Mouse (Mus musculus) kidney, adult 2 months (tissue): ENCODE measurements at regions not wholly inside any gene's neighbourhood (a gene's known extent, or its start where the extent isn't known, plus 50 kb on each side); places are given as distances from the start of the nearest gene placed in this dataset.

Source experiments
- DNase-seq: peaks from one replicate; pipeline ENCODE4 v3.0.0; 2021
- H3K27ac ChIP-seq: fragments of 200-500 bp; 2 replicates; pipeline ENCODE4 v1.5.1; 2012; ENCODE audit warnings: low read depth, low read length, control low read depth, inconsistent platforms; ENCODE audit not compliant: insufficient read depth
- H3K27me3 ChIP-seq: fragments of 200-500 bp; replicated peaks from 2 replicates; pipeline ENCODE4 v1.6.1; 2012; ENCODE audit warnings: mild to moderate bottlenecking, moderate library complexity, low read length, inconsistent platforms; ENCODE audit not compliant: control insufficient read depth, insufficient read depth
- H3K36me3 ChIP-seq: fragments of 200-500 bp; 2 replicates; pipeline ENCODE4 v1.6.1; 2012; ENCODE audit warnings: mild to moderate bottlenecking, moderate library complexity, low read length, inconsistent platforms; ENCODE audit not compliant: control insufficient read depth, insufficient read depth
- H3K4me1 ChIP-seq: fragments of 200-500 bp; 2 replicates; pipeline ENCODE4 v1.6.1; 2011; ENCODE audit warnings: low read length; ENCODE audit not compliant: control insufficient read depth, insufficient read depth
- H3K4me3 ChIP-seq: fragments of 200-500 bp; 2 replicates; pipeline ENCODE4 v1.5.1; 2011; ENCODE audit warnings: mild to moderate bottlenecking, low read depth, low read length, control low read depth; ENCODE audit not compliant: insufficient read depth
- CTCF ChIP-seq: fragments of 200-500 bp; conservative IDR thresholded peaks from 2 replicates; pipeline ENCODE4 v1.5.1; 2011; ENCODE audit warnings: low read depth, mild to moderate bottlenecking, control low read depth, low read length, moderate library complexity, mixed read lengths; ENCODE audit not compliant: insufficient read depth, insufficient read length
- POLR2A ChIP-seq: fragments of 200-500 bp; IDR thresholded peaks from one replicate; pipeline ENCODE4 v1.6.1; 2011; ENCODE audit warnings: low read depth, low read length, control low read depth
- WGBS: fragments of 180-500 bp; shearing (Covaris S2); methylation state at CpG from one replicate; pipeline ENCODE4 v1.1.7; 2018; 5-methylcytosine and 5-hydroxymethylcytosine counted together

DNA sequence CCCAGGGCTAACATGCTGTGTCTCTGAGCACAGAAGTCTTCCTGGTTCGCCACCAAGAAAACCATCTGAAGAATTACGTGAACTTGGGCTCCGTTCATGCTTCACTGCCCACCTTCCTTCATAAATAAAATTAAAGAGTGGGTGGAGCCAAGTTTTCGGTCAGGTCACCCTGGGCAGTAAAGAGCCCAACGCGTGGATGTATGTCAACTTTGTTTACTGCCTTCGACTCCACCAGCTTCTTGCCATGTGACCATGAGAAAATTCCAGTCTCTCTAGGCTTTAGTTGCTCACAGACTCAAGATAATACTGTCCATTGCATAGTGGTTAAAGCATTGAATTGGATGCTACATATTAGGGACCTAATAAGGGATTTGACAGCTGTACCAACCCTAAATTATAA is 304.3 kb upstream of the Slc24a5 start:
- TF ChIP-seq POLR2A (no peak), CTCF (no peak)

DNA sequence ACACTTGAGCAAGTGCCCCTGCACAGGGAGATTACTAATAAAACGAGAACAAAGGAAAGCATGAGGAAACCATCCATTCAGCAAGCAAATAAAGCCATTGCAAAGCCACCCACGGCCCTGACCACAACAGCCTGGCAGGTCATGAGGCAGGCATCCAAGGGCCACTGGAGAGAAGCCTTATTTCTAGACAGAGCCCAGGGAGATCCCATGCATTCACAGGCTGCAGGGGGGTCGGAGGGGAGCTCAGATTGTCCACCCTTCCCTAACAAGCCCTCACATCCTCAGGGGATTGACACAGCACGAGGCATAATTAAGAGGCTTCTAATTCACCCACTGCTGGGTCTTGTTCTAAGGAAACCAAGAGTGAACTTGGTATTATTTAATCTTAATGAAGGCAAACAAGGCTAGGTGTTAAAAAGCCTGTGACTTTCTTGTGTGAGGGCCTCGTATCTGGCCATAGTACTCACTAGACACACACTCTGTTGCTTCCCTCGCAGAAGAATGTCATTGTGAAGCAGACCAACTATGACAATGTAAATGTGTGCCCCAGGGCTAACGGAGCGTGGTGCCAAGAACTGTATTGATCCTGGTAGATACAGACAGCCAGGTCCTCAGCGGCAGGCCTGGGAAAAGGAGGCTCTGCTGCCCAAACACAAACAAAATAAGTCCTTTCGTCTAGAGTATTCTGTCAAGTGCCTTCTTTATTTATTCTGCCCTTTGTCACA is 303.6 kb upstream of the Slc24a5 start:
- no peak overlapping the region for H3K4me3 ChIP-seq
- no peak for DNase-seq
- TF ChIP-seq CTCF (no peak), POLR2A (no peak)
- WGBS: 55% methylated on average over 10 of the region's 10 CpGs
- H3K27me3 ChIP-seq: no peaks in the 10 kb centered on the region
- 0 out of 2 replicates have a peak, but pooled peaks cover 6% of the 10 kb centered on the region for H3K4me1 ChIP-seq
- H3K27ac ChIP-seq: no peak overlapping the region
- H3K36me3 ChIP-seq: no peaks in the 10 kb centered on the region

More for the DNA sequence above, 304.3 kb upstream of the Slc24a5 start:
- no peak overlapping the region for H3K4me3 ChIP-seq
- DNase-seq: no peak
- no peak overlapping the region for H3K27ac ChIP-seq
- H3K36me3 ChIP-seq: no peaks in the 10 kb centered on the region
- no peaks in the 10 kb centered on the region for H3K27me3 ChIP-seq
- WGBS: 28% methylated on average over 7 of the region's 7 CpGs
- H3K4me1 ChIP-seq: 0 out of 2 replicates have a peak, but pooled peaks cover 6% of the 10 kb centered on the region

DNA sequence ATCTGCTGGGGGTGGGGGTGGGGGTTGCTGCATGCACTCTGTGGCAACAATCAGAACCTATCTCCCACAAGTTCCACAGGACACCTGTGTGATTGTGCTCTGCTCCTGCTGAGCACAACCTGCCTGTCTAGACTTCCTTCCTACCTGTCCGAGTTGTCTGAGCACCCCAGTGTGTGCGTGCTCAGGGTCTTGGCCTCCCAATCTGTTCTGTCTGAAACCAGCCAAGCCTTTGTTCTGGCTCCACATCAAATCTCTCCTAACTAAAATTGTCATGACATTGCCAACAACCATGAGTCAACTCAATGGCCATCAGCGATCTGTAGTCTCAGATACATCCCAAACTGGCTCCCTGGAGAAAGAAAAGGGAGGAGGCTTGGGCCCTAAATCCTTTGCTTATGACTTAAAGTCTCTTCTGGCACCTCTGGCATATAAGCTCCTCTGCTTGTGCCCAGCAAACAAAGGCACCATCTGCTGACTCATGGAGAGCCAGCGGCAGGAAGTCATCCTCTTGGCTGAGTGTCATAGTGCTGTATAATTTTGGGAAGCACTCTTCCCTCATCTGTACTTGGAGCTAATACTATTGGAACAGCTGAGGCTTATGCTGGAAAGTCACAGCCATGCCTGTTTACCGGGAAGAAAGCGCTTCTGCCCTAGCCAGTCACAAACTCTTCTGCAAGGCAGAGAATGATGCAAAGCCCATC is 298.5 kb upstream of the Slc24a5 start:
- DNase-seq: no peak
- no peak for TF ChIP-seq CTCF
- no peak for TF ChIP-seq POLR2A
- H3K27me3 ChIP-seq: no peaks in the 10 kb centered on the region
- no peak overlapping the region for H3K27ac ChIP-seq
- H3K4me1 ChIP-seq: 0 out of 2 replicates have a peak, but pooled peaks cover 1% of the 10 kb centered on the region
- H3K4me3 ChIP-seq: no peak overlapping the region
- no peaks in the 10 kb centered on the region for H3K36me3 ChIP-seq
- WGBS: 87% methylated on average over 6 of the region's 6 CpGs

DNA sequence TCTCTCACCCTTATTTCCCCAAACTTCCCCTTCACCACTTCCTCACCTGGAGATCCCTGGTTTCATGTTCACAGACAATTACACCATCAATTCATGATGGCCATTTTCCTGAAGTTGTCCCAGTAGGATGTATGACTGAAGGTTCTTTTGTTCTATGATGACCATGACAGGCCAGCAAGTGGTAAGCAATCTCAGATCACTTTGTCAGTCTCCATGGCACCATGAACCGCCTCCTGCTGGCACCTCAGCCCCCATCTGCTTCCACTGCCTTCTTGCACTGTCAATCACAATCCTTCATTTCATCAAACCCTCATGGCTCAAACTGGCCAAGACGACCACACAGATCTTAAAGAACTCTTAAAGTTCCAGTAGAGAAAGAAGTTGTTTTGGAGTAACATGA is 297.9 kb upstream of the Slc24a5 start:
- Histone ChIP-seq H3K36me3 (no peaks in the 10 kb centered on the region), H3K4me1 (no peaks in the 10 kb centered on the region), H3K4me3 (no peak overlapping the region), H3K27ac (no peak overlapping the region), H3K27me3 (no peaks in the 10 kb centered on the region)
- no peak for DNase-seq
- TF ChIP-seq CTCF (no peak), POLR2A (no peak)
- WGBS: 98% methylated on average over 2 of the region's 2 CpGs

DNA sequence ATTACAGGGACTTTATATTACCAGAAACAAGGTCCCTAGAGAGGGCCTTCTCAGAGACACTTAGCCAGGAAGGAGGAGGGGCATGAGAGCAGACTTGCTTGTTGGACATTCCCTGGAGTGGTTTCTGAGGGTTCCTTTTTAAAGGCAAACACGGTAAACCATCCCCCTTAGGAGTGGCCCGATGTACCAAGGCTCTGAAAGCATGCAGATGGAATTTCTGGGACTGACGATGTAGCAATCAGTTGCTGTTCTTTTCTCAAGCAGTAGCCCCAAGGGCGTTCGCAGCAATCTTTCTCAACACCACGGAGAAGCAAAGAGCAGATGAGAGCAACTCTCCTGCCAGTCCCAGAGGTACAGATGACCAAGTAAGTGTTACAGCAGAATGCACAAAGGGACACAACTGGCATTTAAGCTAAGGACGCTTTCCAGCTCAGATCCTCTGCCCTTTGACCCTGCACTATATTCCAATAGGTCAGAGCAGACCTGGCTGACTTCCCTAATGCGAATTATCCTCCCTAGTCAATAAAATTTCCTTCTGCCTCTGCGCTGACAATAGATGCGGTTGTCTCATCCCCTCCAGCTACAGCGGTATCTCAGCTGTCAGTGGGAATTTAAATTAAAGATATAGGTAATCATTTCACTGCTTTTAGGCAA is 295.7 kb upstream of the Slc24a5 start:
- Histone ChIP-seq H3K27me3 (no peaks in the 10 kb centered on the region), H3K4me1 (no peaks in the 10 kb centered on the region), H3K27ac (no peak overlapping the region), H3K36me3 (no peaks in the 10 kb centered on the region), H3K4me3 (no peak overlapping the region)
- peak; percentile 17 for DNase-seq
- TF ChIP-seq POLR2A (no peak), CTCF (no peak)
- 44% methylated on average over 11 of the region's 11 CpGs for WGBS

DNA sequence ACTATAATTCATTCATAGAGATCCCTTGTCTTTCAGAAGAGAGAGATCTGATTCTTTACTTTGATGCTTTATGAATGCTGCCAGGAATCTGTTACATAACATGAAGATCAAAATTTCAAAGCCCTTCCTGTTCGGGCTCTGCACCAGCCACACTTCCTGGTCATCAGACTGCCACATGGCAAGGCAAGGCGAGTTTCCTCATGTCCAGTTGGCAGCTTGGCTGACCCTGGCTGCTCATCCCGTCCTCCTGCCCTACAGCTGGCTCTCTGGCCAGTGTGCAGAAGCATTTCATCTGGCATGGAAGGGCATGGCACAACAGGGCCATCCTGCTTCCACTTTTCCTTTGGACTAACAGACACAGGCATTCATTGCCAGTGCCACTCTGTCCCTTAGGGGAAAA is 292.2 kb upstream of the Slc24a5 start:
- H3K4me1 ChIP-seq: 0 out of 2 replicates have a peak, but pooled peaks cover 5% of the 10 kb centered on the region
- DNase-seq: peak; percentile 28
- WGBS: 46% methylated on average over 3 of the region's 3 CpGs
- no peaks in the 10 kb centered on the region for H3K36me3 ChIP-seq
- H3K4me3 ChIP-seq: no peak overlapping the region
- no peaks in the 10 kb centered on the region for H3K27me3 ChIP-seq
- TF ChIP-seq POLR2A (no peak), CTCF (no peak)
- no peak overlapping the region for H3K27ac ChIP-seq

DNA sequence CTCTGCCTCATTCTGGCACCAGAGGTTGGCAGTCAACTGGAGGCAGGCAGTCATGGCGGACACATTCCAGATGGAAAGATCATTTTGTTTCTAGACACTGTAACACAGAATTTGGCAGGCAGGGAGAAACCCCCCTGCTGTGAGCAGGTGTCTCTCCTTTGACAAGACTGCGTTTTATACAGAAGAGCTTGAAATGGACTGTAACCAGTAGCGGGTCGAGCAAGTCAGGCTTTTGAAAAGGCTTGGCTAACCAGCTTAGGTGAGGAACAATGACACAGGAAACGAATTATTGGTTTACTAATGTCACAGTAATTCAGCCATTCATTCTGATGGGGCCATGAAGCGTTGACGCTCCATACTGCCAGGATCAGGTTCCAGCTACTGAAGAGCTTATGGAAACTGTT is 275.3 kb upstream of the Slc24a5 start:
- TF ChIP-seq CTCF (no peak), POLR2A (no peak)
- 71% methylated on average over 7 of the region's 7 CpGs for WGBS
- H3K36me3 ChIP-seq: no peaks in the 10 kb centered on the region

More for the DNA sequence above, 275.3 kb upstream of the Slc24a5 start:
- DNase-seq: no peak
- H3K4me3 ChIP-seq: no peak overlapping the region
- H3K27me3 ChIP-seq: no peaks in the 10 kb centered on the region
- H3K27ac ChIP-seq: no peak overlapping the region
- no peaks in the 10 kb centered on the region for H3K4me1 ChIP-seq
